Mouse (Mus musculus): Measurements from ENCODE around the gene Bcl3.

Bcl3 gene

DNA sequence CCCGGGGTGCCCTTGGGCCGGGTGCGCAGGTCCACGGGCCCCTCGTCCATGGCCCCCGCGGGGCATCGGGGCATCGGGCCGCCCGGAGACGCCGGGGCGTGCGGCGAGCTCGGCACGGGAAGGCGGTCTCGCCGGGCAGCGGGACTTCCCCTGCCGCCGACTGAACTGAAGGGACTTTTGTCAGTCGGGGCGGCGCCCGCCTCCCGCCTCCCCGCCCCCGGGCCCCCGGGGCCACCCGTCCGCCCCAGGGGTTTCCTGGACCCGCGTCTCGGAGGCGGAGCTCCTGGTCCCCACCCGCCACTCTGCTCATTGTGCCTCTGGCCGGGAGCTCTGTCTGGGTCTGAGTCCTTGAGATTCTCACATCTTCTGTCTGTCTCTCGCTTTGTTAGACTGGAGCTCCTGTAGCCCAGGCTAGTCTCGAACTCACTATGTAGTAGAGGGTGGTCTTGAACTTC is at the start of gene Bcl3:
Bcl3 (minus strand) TSS at position 167 of the 455 bp plus-strand sequence.
- in situ Hi-C loops (cut with MboI) = no loop called here

GRCm38 (mm10) chr7:19871943-19872601 is 49.5 kb upstream of the Bcl3 start:
- in situ Hi-C loops (cut with MboI) = no loop called here

- in situ Hi-C loops (cut with MboI) = no loop called here
Measured at GRCm38 (mm10) chr7:19871137-19871621, 48.6 kb upstream of the Bcl3 start.

DNA sequence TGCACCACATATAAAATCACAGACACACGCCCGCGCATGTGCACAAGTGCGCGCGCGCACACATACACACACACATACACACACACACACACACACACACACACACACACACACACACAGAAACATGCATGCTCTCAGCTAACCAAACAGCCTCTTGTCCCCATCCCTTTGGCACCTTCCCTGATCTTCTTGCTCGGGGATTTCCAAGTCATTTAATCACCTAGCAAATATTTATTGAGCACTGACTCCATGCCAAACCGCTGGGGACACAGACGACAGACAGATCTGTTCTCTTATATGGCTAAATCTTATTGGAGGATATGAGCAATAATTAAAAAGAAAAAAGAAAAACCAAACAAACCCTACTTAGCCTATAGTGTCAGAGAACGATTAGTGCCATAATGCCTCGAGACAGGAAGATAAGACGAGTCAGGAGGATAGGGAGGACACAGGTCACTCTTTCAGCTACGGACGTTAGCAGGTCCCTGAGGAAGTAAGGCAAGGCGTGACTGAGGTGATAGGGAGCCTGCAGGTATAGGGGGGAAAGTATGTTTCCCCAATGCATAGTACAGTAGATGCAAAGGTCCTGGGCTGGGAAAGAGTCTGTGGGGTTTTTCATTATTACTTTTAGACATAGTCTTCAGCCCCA is 45.3 kb upstream of the Bcl3 start:
- in situ Hi-C loops (cut with MboI) = no loop called here

GRCm38 (mm10) chr7:19866490-19866889 is 43.9 kb upstream of the Bcl3 start:
- in situ Hi-C loops (cut with MboI) = no loop called here

GRCm38 (mm10) chr7:19865246-19866036 is 42.9 kb upstream of the Bcl3 start:
- in situ Hi-C loops (cut with MboI) = no loop called here

- in situ Hi-C loops (cut with MboI) = no loop called here
Measured at GRCm38 (mm10) chr7:19864241-19864640, 41.7 kb upstream of the Bcl3 start.

DNA sequence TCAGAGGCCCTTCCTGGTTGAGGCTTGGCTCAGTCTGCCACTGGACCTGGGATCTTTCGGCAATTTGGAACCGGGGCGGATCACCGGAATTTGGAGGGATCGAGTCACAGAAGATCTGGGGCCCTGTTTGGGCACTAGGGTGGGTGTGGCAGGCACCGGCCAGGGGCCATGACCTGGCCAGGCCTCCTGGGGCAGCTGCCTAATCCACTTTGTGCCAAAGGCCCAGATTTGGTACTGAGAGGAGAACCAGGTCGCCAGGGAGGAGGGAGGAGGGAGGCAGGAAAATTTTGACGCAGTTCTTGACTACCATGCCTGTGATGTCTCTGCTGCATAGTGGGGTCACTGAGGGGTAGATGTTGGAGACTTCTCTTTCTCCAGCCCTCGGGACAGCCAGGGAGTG is 38.6 kb upstream of the Bcl3 start, which contains the start of gene Ceacam16:
Ceacam16 (minus strand) TSS at position 101 of the 400 bp plus-strand sequence.
- in situ Hi-C loops (cut with MboI) = no loop called here

DNA sequence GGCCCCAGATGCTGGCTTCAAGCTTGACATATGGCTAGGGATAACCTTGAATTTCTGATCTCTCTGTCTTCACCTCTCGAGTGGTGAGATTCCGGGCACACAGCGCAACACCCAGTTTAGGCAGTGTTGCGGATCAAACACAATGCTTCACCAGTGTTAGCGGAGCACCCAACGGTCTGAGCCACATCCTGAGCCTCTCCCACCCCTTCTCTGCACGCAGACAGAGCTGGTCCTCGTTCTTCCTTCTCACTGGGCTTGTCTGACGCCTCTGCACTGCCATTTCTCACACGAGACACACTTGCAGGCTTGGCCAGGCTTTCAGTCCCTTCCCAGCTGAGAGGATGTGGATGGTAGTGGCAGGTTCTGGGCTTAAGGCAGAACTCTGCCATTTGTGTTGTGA is 37.2 kb upstream of the Bcl3 start:
- in situ Hi-C loops (cut with MboI) = no loop called here

- in situ Hi-C loops (cut with MboI) = no loop called here
Measured at GRCm38 (mm10) chr7:19856283-19856682, 33.7 kb upstream of the Bcl3 start.

- in situ Hi-C loops (cut with MboI) = no loop called here
Measured at GRCm38 (mm10) chr7:19855663-19856062, 33.1 kb upstream of the Bcl3 start.

- in situ Hi-C loops (cut with MboI) = no loop called here
Measured at GRCm38 (mm10) chr7:19853526-19853925, 31.0 kb upstream of the Bcl3 start.

- in situ Hi-C loops (cut with MboI) = no loop called here
Measured at GRCm38 (mm10) chr7:19851858-19852570, 29.4 kb upstream of the Bcl3 start, which contains the start of gene Gm19345. Gene Gm19345, plus strand, starts transcription at chr7:19852003.

DNA sequence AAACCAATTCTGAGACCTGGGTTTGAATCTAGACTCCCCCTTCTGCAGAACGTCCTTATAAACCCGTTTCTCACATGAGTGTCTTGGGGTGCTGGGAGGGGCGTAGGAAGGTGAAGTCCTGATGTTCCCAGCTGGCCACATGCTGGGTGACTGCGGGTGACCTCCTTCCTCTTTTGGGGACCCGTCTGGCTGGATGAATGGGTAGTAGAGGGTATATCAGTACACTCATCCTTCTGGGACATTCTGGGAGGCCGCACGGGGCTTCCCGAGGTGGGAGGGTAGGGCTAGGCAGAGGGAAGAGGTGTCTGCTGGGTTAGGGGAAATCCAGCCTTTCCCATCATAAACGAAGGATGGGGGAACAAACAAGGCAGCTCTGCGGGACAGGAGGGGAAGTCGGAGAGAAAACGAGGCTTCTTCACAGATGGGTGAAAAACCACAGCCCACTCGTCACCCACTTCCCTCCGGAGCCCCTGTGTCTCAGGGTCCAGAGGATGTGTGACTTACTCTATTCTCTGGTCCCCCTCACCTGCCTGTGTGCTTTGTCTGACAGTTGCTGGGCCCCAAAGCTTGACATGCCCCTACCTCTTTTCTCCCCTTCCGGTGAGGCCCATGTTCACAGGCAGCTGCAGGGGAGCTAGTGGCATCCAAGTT is 22.1 kb upstream of the Bcl3 start:
- in situ Hi-C loops (cut with MboI) = loop anchor here (5.0 kb wide), 1 partner anchor 42 kb away; no protein-coding TSS in a partner anchor

DNA sequence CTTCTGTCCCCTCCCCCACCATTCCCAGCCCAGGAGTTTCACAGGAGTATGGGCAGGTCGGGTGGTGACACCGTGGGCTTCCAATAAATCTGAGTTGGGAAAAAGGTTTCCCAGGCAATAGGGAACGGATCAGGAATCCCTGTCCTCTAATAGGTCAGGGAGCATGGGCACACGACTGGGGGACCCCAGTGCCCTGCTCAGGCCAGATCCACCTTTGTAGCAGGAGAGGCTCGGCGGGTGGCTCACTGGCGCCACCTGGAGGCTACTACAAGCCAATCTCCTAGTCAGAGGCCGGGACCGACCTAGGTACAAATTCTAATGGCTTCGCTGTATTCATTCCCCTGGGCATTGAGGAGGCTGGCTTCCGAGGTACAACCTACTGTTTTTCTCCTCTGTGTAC is 21.0 kb upstream of the Bcl3 start:
- in situ Hi-C loops (cut with MboI) = loop anchor here (5.0 kb wide), 1 partner anchor 41 kb away; no protein-coding TSS in a partner anchor

- in situ Hi-C loops (cut with MboI) = loop anchor here (5.0 kb wide), 1 partner anchor 41 kb away; no protein-coding TSS in a partner anchor
Measured at GRCm38 (mm10) chr7:19842885-19843504, 20.4 kb upstream of the Bcl3 start.

DNA sequence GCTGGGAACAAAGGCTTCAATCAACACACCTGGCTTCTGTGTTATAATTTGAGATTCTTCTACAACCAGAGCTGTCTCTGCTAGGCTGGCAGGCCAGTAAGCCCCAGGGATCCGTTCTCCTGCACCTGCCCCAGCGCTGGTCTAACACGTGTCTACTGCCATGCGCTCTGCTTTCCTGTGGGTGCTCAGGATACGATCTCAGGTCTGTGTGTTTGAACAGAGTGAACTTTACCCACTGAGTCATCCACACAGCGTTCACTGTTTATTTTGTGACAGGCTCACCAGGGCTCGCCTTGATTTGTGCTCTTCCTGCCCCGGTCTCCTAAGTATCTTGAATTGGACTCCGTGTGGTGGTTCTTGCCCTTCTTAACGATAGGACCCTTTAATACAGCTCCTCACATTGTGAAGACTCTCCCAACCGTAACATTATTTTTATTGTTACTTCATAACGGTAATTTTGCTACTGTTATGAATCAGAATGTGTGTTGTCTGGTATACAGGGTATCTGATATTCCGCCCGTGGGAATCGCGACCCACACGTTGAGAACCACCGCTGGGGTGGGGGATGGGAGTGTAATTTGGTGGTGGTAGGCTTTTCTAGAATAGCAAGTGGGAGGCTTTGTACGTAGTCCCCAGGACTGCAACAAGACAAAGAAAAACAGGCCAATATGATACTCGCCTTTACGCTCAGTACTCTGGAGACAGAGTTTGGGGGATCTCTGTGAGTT is 19.3 kb upstream of the Bcl3 start:
- in situ Hi-C loops (cut with MboI) = loop anchor here (5.0 kb wide), 1 partner anchor 40 kb away; no protein-coding TSS in a partner anchor

DNA sequence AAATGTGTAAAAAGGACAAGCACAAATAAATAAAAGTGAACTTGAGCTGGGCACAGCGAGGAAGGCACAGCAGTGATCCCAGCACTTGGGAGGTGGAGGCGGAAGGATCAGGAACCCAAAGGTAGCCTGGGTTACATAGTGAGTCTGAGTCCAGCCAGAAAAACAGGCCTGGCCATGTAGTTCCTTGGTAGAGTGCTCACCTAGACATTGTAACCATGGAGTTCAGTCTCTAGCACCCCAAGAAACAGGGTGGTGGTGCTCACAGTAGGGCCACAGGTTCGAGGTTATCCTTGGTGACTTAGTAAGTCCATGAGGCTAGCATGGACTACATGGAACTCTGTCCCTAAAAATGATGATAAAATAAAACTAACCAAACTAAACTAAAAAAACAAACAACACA is 18.4 kb upstream of the Bcl3 start:
- in situ Hi-C loops (cut with MboI) = loop anchor here (5.0 kb wide), 1 partner anchor 39 kb away; no protein-coding TSS in a partner anchor

GRCm38 (mm10) chr7:19840371-19840770 is 17.8 kb upstream of the Bcl3 start:
- in situ Hi-C loops (cut with MboI) = loop anchor here (5.0 kb wide), 1 partner anchor 38 kb away; no protein-coding TSS in a partner anchor

- in situ Hi-C loops (cut with MboI) = no loop called here
Measured at GRCm38 (mm10) chr7:19836843-19837242, 14.3 kb upstream of the Bcl3 start.
